Mouse (Mus musculus) lung, postnatal 0 days (tissue): ENCODE data around the gene Sez6l.

ENCODE experiments used
- CTCF ChIP-seq: IDR thresholded peaks from 2 replicates; pipeline ENCODE4 v1.5.1; 2016; ENCODE audit warnings: antibody characterized with exemption, mild to moderate bottlenecking
- EP300 ChIP-seq: IDR thresholded peaks from 2 replicates; pipeline ENCODE4 v1.6.1; 2016; ENCODE audit warnings: antibody characterized with exemption, mild to moderate bottlenecking, control low read depth

DNA sequence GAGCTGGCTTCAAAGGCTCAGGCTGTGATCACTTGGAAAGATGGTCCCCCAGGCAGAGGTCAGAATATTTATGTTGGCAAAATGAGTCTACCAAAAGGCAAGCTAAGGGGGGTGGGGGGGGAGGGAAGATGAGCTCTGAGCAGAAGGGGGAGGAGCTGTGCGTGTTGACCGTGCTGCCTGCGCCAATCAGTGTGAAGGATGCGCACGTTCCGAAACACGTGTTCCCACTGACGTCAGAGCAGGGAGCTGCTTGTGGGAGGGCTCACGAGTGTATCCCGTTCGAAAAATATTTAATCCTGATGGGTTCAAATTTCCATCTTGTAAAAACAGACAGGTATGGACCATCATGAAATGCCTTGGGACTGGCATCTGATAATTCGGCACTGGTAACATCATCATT lies 157.4 kb downstream of the Sez6l start:
- TF ChIP-seq CTCF (no peak), EP300 (no peak)
